Mouse (Mus musculus): Measurements from ENCODE around the gene Tmem106a. TPM values are rescaled to one million over a fixed set of nuclear protein-coding genes. Genes with fewer than 3 reads are reported as not detected.

The Tmem106a gene
- polyA plus RNA-seq (2014; fragmentation: Nextera tagmentation; extraction: Ambion mirVana): 7.6 and 8.9 TPM in 2 replicates

GRCm38 (mm10) chr11:101582054-101583035, at the start of gene Tmem106a:
Tmem106a (plus strand) TSS chr11:101582242.
- ATAC-seq (replicated peaks; ENCODE audit: low FRiP score, low TSS enrichment, low read depth) (peak; percentile 82), DNase-seq (ENCODE audit: low spot score) (peak; percentile 85)
- no peaks in the 10 kb centered on the region for H3K9me3 ChIP-seq (ENCODE audit: control insufficient read depth, low read length)
- peak within 1 kb of the TSS; percentile 49; the same call in 1 of the 2 replicates for H3K9ac ChIP-seq (ENCODE audit: low read length)
- no peaks in the 10 kb centered on the region for H3K4me1 ChIP-seq (replicated peaks; ENCODE audit: control insufficient read depth, insufficient read depth, low read length)
- H3K27me3 ChIP-seq (replicated peaks; ENCODE audit: control insufficient read depth, insufficient read depth, low read length): no peaks in the 10 kb centered on the region
- H3K27ac ChIP-seq (ENCODE audit: low read depth): 0 out of 2 replicates have a peak within 1 kb of the TSS, but pooled peaks have one; percentile 6
- H3K4me3 ChIP-seq (ENCODE audit: low read depth, low read length): peak within 1 kb of the TSS; percentile 44
- H3K36me3 ChIP-seq (ENCODE audit: control insufficient read depth, insufficient read depth, low read length): peaks cover 38% of the 10 kb centered on the region
- peak within 1 kb of the TSS; percentile 64 for H3K4me2 ChIP-seq (ENCODE audit: low read length)
- 17% methylated on average over 30 of the region's 31 CpGs for WGBS

- ATAC-seq (replicated peaks; ENCODE audit: low FRiP score, low TSS enrichment, low read depth) (no peak), DNase-seq (ENCODE audit: low spot score) (no peak)
- Histone ChIP-seq H3K27me3 (replicated peaks; ENCODE audit: control insufficient read depth, insufficient read depth, low read length) (no peaks in the 10 kb centered on the region), H3K4me2 (ENCODE audit: low read length) (no peak overlapping the region), H3K27ac (ENCODE audit: low read depth) (no peak overlapping the region), H3K9me3 (ENCODE audit: control insufficient read depth, low read length) (no peaks in the 10 kb centered on the region), H3K36me3 (ENCODE audit: control insufficient read depth, insufficient read depth, low read length) (peaks cover 44% of the 10 kb centered on the region; the same call in 1 of the 2 replicates), H3K9ac (ENCODE audit: low read length) (no peak overlapping the region), H3K4me3 (ENCODE audit: low read depth, low read length) (no peak overlapping the region), H3K4me1 (replicated peaks; ENCODE audit: control insufficient read depth, insufficient read depth, low read length) (no peaks in the 10 kb centered on the region)
- 84% methylated on average over 9 of the region's 9 CpGs for WGBS
These were observed 38.5 kb upstream of the Tmem106a start for GRCm38 (mm10) chr11:101543533-101543932.

- H3K4me3 ChIP-seq (ENCODE audit: low read depth, low read length): no peak overlapping the region
- 83% methylated on average over 1 of the region's 1 CpGs for WGBS
- ATAC-seq (replicated peaks; ENCODE audit: low FRiP score, low TSS enrichment, low read depth): no peak
- H3K27ac ChIP-seq (ENCODE audit: low read depth): no peak overlapping the region
- H3K4me1 ChIP-seq (replicated peaks; ENCODE audit: control insufficient read depth, insufficient read depth, low read length): no peaks in the 10 kb centered on the region
- H3K27me3 ChIP-seq (replicated peaks; ENCODE audit: control insufficient read depth, insufficient read depth, low read length): no peaks in the 10 kb centered on the region
- no peak overlapping the region for H3K9ac ChIP-seq (ENCODE audit: low read length)
- peaks cover 40% of the 10 kb centered on the region for H3K36me3 ChIP-seq (ENCODE audit: control insufficient read depth, insufficient read depth, low read length)
- DNase-seq (ENCODE audit: low spot score): no peak
- no peaks in the 10 kb centered on the region for H3K9me3 ChIP-seq (ENCODE audit: control insufficient read depth, low read length)
- no peak overlapping the region for H3K4me2 ChIP-seq (ENCODE audit: low read length)
These were observed 37.9 kb upstream of the Tmem106a start for GRCm38 (mm10) chr11:101544132-101544531.

GRCm38 (mm10) chr11:101548526-101548925, 33.5 kb upstream of the Tmem106a start:
- no peak for DNase-seq (ENCODE audit: low spot score)
- H3K4me3 ChIP-seq (ENCODE audit: low read depth, low read length): no peak overlapping the region
- no peaks in the 10 kb centered on the region for H3K9me3 ChIP-seq (ENCODE audit: control insufficient read depth, low read length)
- no peak overlapping the region for H3K9ac ChIP-seq (ENCODE audit: low read length)
- H3K27me3 ChIP-seq (replicated peaks; ENCODE audit: control insufficient read depth, insufficient read depth, low read length): no peaks in the 10 kb centered on the region
- H3K36me3 ChIP-seq (ENCODE audit: control insufficient read depth, insufficient read depth, low read length): peaks cover 19% of the 10 kb centered on the region
- H3K4me2 ChIP-seq (ENCODE audit: low read length): no peak overlapping the region
- H3K27ac ChIP-seq (ENCODE audit: low read depth): no peak overlapping the region
- no peak for ATAC-seq (replicated peaks; ENCODE audit: low FRiP score, low TSS enrichment, low read depth)
- H3K4me1 ChIP-seq (replicated peaks; ENCODE audit: control insufficient read depth, insufficient read depth, low read length): peaks cover 11% of the 10 kb centered on the region

GRCm38 (mm10) chr11:101551751-101552475, 30.1 kb upstream of the Tmem106a start, which contains the start of the genes Brca1 and Nbr1:
Brca1 (minus strand) TSS chr11:101551955.
Nbr1 (plus strand) TSS chr11:101552149.
- Histone ChIP-seq H3K4me3 (ENCODE audit: low read depth, low read length) (peak within 1 kb of the TSS; percentile 96), H3K27ac (ENCODE audit: low read depth) (peak within 1 kb of the TSS; percentile 93), H3K9me3 (ENCODE audit: control insufficient read depth, low read length) (no peaks in the 10 kb centered on the region), H3K4me1 (replicated peaks; ENCODE audit: control insufficient read depth, insufficient read depth, low read length) (peaks cover 23% of the 10 kb centered on the region), H3K9ac (ENCODE audit: low read length) (peak within 1 kb of the TSS; percentile 86), H3K4me2 (ENCODE audit: low read length) (peak within 1 kb of the TSS; percentile 92), H3K36me3 (ENCODE audit: control insufficient read depth, insufficient read depth, low read length) (peaks cover 26% of the 10 kb centered on the region), H3K27me3 (replicated peaks; ENCODE audit: control insufficient read depth, insufficient read depth, low read length) (no peaks in the 10 kb centered on the region)
- ATAC-seq (replicated peaks; ENCODE audit: low FRiP score, low TSS enrichment, low read depth): peak; percentile 84
- under 1% methylated on average over 43 of the region's 43 CpGs for WGBS
- peak; percentile 98 for DNase-seq (ENCODE audit: low spot score)

GRCm38 (mm10) chr11:101552476-101553300, 29.4 kb upstream of the Tmem106a start:
- peak overlapping the region; percentile 92 for H3K4me2 ChIP-seq (ENCODE audit: low read length)
- H3K36me3 ChIP-seq (ENCODE audit: control insufficient read depth, insufficient read depth, low read length): peaks cover 26% of the 10 kb centered on the region
- under 1% methylated on average over 37 of the region's 37 CpGs for WGBS
- peak overlapping the region; percentile 86 for H3K9ac ChIP-seq (ENCODE audit: low read length)
- peak overlapping the region; percentile 93 for H3K27ac ChIP-seq (ENCODE audit: low read depth)
- peak overlapping the region; percentile 96 for H3K4me3 ChIP-seq (ENCODE audit: low read depth, low read length)
- peak; percentile 96 for ATAC-seq (replicated peaks; ENCODE audit: low FRiP score, low TSS enrichment, low read depth)
- DNase-seq (ENCODE audit: low spot score): peak; percentile 94
- no peaks in the 10 kb centered on the region for H3K9me3 ChIP-seq (ENCODE audit: control insufficient read depth, low read length)
- H3K27me3 ChIP-seq (replicated peaks; ENCODE audit: control insufficient read depth, insufficient read depth, low read length): no peaks in the 10 kb centered on the region
- H3K4me1 ChIP-seq (replicated peaks; ENCODE audit: control insufficient read depth, insufficient read depth, low read length): peaks cover 23% of the 10 kb centered on the region

- ATAC-seq (replicated peaks; ENCODE audit: low FRiP score, low TSS enrichment, low read depth) (no peak), DNase-seq (ENCODE audit: low spot score) (no peak)
- peaks cover 23% of the 10 kb centered on the region for H3K4me1 ChIP-seq (replicated peaks; ENCODE audit: control insufficient read depth, insufficient read depth, low read length)
- 17% methylated on average over 8 of the region's 8 CpGs for WGBS
- H3K9ac ChIP-seq (ENCODE audit: low read length): peak overlapping the region; percentile 86
- H3K4me2 ChIP-seq (ENCODE audit: low read length): peak overlapping the region; percentile 92
- peak overlapping the region; percentile 88 for H3K27ac ChIP-seq (ENCODE audit: low read depth)
- no peaks in the 10 kb centered on the region for H3K9me3 ChIP-seq (ENCODE audit: control insufficient read depth, low read length)
- H3K4me3 ChIP-seq (ENCODE audit: low read depth, low read length): peak overlapping the region; percentile 96
- H3K36me3 ChIP-seq (ENCODE audit: control insufficient read depth, insufficient read depth, low read length): peaks cover 31% of the 10 kb centered on the region
- no peaks in the 10 kb centered on the region for H3K27me3 ChIP-seq (replicated peaks; ENCODE audit: control insufficient read depth, insufficient read depth, low read length)
These were observed 28.6 kb upstream of the Tmem106a start for GRCm38 (mm10) chr11:101553354-101553930.
